Mouse (Mus musculus) embryonic facial prominence, embryonic 11.5 days (tissue): ENCODE measurements around the gene Parn. TPM values are rescaled to one million over a fixed set of nuclear protein-coding genes. Genes with fewer than 3 reads are reported as not detected.

Experiments used
- ATAC-seq: fragments of 200-750 bp; cut with Nextera tagmentation; replicated peaks from 2 replicates; pipeline ENCODE4 v1.8.0; 2017; ENCODE audit warnings: low read depth; ENCODE audit not compliant: insufficient number of reproducible peaks, low FRiP score, low TSS enrichment
- DNase-seq: peaks from one replicate; pipeline ENCODE4 v3.0.0-alpha.2; 2015; ENCODE audit warnings: low spot score
- H3K27ac ChIP-seq: fragments of 300-500 bp; sonication (generic); replicated peaks from 2 replicates; pipeline ENCODE4 v1.5.1; 2014; ENCODE audit warnings: mild to moderate bottlenecking, low read depth, low read length, control low read depth
- H3K27me3 ChIP-seq: fragments of 300-500 bp; sonication (generic); 2 replicates; pipeline ENCODE4 v1.6.1; 2014; ENCODE audit warnings: mild to moderate bottlenecking, low read length, moderate library complexity, mixed read lengths; ENCODE audit not compliant: control insufficient read depth, insufficient read depth
- H3K36me3 ChIP-seq: fragments of 300-500 bp; sonication (generic); replicated peaks from 2 replicates; pipeline ENCODE4 v1.6.1; 2014; ENCODE audit warnings: low read depth, mild to moderate bottlenecking, low read length, moderate library complexity, mixed read lengths; ENCODE audit not compliant: control insufficient read depth, insufficient read depth
- H3K4me1 ChIP-seq: fragments of 300-500 bp; sonication (generic); 2 replicates; pipeline ENCODE4 v1.6.1; 2014; ENCODE audit warnings: low read length, mixed read lengths; ENCODE audit not compliant: control insufficient read depth, insufficient read depth
- H3K4me2 ChIP-seq: fragments of 300-500 bp; sonication (generic); 2 replicates; pipeline ENCODE4 v1.6.1; 2014; ENCODE audit warnings: low read depth, mild to moderate bottlenecking, control low read depth, low read length, moderate library complexity
- H3K4me3 ChIP-seq: fragments of 300-500 bp; sonication (generic); 2 replicates; pipeline ENCODE4 v1.5.1; 2014; ENCODE audit warnings: low read depth, low read length, control low read depth
- H3K9ac ChIP-seq: fragments of 300-500 bp; sonication (generic); replicated peaks from 2 replicates; pipeline ENCODE4 v1.6.1; 2014; ENCODE audit warnings: mild to moderate bottlenecking, control low read depth, low read length
- H3K9me3 ChIP-seq: fragments of 300-500 bp; sonication (generic); replicated peaks from 2 replicates; pipeline ENCODE4 v1.6.1; 2016; ENCODE audit warnings: mild to moderate bottlenecking, low read length, inconsistent platforms, mixed read lengths; ENCODE audit not compliant: control insufficient read depth
- WGBS: fragments of 180-500 bp; shearing (Covaris S2); extraction: QIAGEN DNeasy Blood & Tissue Kit; methylation state at CpG from one replicate; pipeline ENCODE4 v1.1.7; 2014; 5-methylcytosine and 5-hydroxymethylcytosine counted together
- polyA plus RNA-seq: library from polyadenylated mRNA; unstranded; fragments of >200 nt; fragmentation: Nextera tagmentation; extraction: Ambion mirVana; gene quantifications from 2 replicates; pipeline ENCODE4 v1.2.1, GENCODE M21; 2014

The Parn gene
- polyA plus RNA-seq, 1 experiment from 2014 or later = 42.4 TPM

- no peak overlapping the region for H3K4me2 ChIP-seq
- WGBS = 70% methylated on average over 5 of the region's 5 CpGs
- no peak overlapping the region for H3K9ac ChIP-seq
- H3K4me3 ChIP-seq = no peak overlapping the region
- H3K27ac ChIP-seq = no peak overlapping the region
- H3K4me1 ChIP-seq = no peaks in the 10 kb centered on the region
- DNase-seq (peak; percentile 45), ATAC-seq (no peak)
- H3K36me3 ChIP-seq = no peaks in the 10 kb centered on the region
- H3K27me3 ChIP-seq = no peaks in the 10 kb centered on the region
- no peaks in the 10 kb centered on the region for H3K9me3 ChIP-seq
Observed at GRCm38 (mm10) chr16:13615276-13615675, 52.7 kb downstream of the Parn start.

- Histone ChIP-seq H3K27ac (no peak overlapping the region), H3K4me2 (no peak overlapping the region), H3K36me3 (no peaks in the 10 kb centered on the region), H3K27me3 (no peaks in the 10 kb centered on the region), H3K4me3 (no peak overlapping the region), H3K4me1 (no peaks in the 10 kb centered on the region), H3K9me3 (no peaks in the 10 kb centered on the region), H3K9ac (no peak overlapping the region)
- 87% methylated on average over 5 of the region's 5 CpGs for WGBS
- ATAC-seq = no peak
- no peak for DNase-seq
Observed at GRCm38 (mm10) chr16:13612571-13612970, 55.4 kb downstream of the Parn start.

GRCm38 (mm10) chr16:13612058-13612457 is 55.9 kb downstream of the Parn start:
- Histone ChIP-seq H3K36me3 (no peaks in the 10 kb centered on the region), H3K9ac (no peak overlapping the region), H3K27ac (no peak overlapping the region), H3K27me3 (no peaks in the 10 kb centered on the region), H3K4me1 (no peaks in the 10 kb centered on the region), H3K4me3 (no peak overlapping the region), H3K4me2 (no peak overlapping the region), H3K9me3 (no peaks in the 10 kb centered on the region)
- no peak for ATAC-seq
- 83% methylated on average over 6 of the region's 6 CpGs for WGBS
- DNase-seq = no peak

- Histone ChIP-seq H3K27me3 (no peaks in the 10 kb centered on the region), H3K27ac (no peak overlapping the region), H3K36me3 (no peaks in the 10 kb centered on the region), H3K4me1 (no peaks in the 10 kb centered on the region), H3K9ac (no peak overlapping the region), H3K9me3 (no peaks in the 10 kb centered on the region), H3K4me3 (no peak overlapping the region), H3K4me2 (no peak overlapping the region)
- ATAC-seq (no peak), DNase-seq (no peak)
Observed at GRCm38 (mm10) chr16:13611399-13611798, 56.6 kb downstream of the Parn start.

- H3K36me3 ChIP-seq = no peaks in the 10 kb centered on the region
- 76% methylated on average over 5 of the region's 5 CpGs for WGBS
- no peak overlapping the region for H3K27ac ChIP-seq
Observed at GRCm38 (mm10) chr16:13610951-13611381, 57.0 kb downstream of the Parn start.

GRCm38 (mm10) chr16:13608705-13609085 is 59.3 kb downstream of the Parn start:
- Histone ChIP-seq H3K4me1 (no peaks in the 10 kb centered on the region), H3K9me3 (no peaks in the 10 kb centered on the region), H3K4me3 (no peak overlapping the region), H3K27me3 (no peaks in the 10 kb centered on the region), H3K36me3 (no peaks in the 10 kb centered on the region), H3K4me2 (no peak overlapping the region), H3K9ac (no peak overlapping the region), H3K27ac (no peak overlapping the region)
- ATAC-seq (no peak), DNase-seq (no peak)
- 85% methylated on average over 1 of the region's 1 CpGs for WGBS

More at GRCm38 (mm10) chr16:13610951-13611381, 57.0 kb downstream of the Parn start:
- Histone ChIP-seq H3K4me2 (no peak overlapping the region), H3K4me3 (no peak overlapping the region), H3K27me3 (no peaks in the 10 kb centered on the region), H3K9me3 (no peaks in the 10 kb centered on the region), H3K4me1 (no peaks in the 10 kb centered on the region), H3K9ac (no peak overlapping the region)
- no peak for ATAC-seq
- DNase-seq = no peak

- H3K27me3 ChIP-seq = no peaks in the 10 kb centered on the region
- DNase-seq (no peak), ATAC-seq (no peak)
- no peaks in the 10 kb centered on the region for H3K4me1 ChIP-seq
- no peak overlapping the region for H3K27ac ChIP-seq
- H3K36me3 ChIP-seq = no peaks in the 10 kb centered on the region
- no peak overlapping the region for H3K4me3 ChIP-seq
- H3K9me3 ChIP-seq = no peaks in the 10 kb centered on the region
- H3K9ac ChIP-seq = no peak overlapping the region
- H3K4me2 ChIP-seq = no peak overlapping the region
- WGBS = 76% methylated on average over 4 of the region's 4 CpGs
Observed at GRCm38 (mm10) chr16:13607987-13608704, 59.8 kb downstream of the Parn start.

GRCm38 (mm10) chr16:13602779-13603178 is 65.2 kb downstream of the Parn start:
- WGBS = 74% methylated on average over 1 of the region's 1 CpGs
- no peaks in the 10 kb centered on the region for H3K4me1 ChIP-seq
- H3K27ac ChIP-seq = no peak overlapping the region
- no peaks in the 10 kb centered on the region for H3K27me3 ChIP-seq
- no peak for DNase-seq
- ATAC-seq = no peak
- H3K4me3 ChIP-seq = no peak overlapping the region
- no peak overlapping the region for H3K4me2 ChIP-seq
- H3K9me3 ChIP-seq = no peaks in the 10 kb centered on the region
- no peak overlapping the region for H3K9ac ChIP-seq
- H3K36me3 ChIP-seq = no peaks in the 10 kb centered on the region
